Mouse (Mus musculus): ENCODE measurements around the gene Ddc. TPM values are rescaled to one million over a fixed set of nuclear protein-coding genes. Genes with fewer than 3 reads are reported as not detected.

Gene Ddc
- polyA plus RNA-seq, 1 experiment = 0.78 TPM

- Histone ChIP-seq H3K36me3 (ENCODE audit: control insufficient read depth, insufficient read depth, low read length) (no peaks in the 10 kb centered on the region), H3K27ac (ENCODE audit: control insufficient read depth, insufficient read depth, low read length) (no peak overlapping the region), H3K4me1 (replicated peaks; ENCODE audit: control insufficient read depth, insufficient read depth, low read length) (peaks cover 8% of the 10 kb centered on the region), H3K4me3 (ENCODE audit: control insufficient read depth, insufficient read depth, low read length) (no peak overlapping the region), H3K27me3 (ENCODE audit: control insufficient read depth, insufficient read depth, low read length) (no peaks in the 10 kb centered on the region)
- no peak for DNase-seq
- 92% methylated on average over 6 of the region's 6 CpGs for WGBS
- no peak for TF ChIP-seq POLR2A (IDR thresholded peaks at IDR 0.05; ENCODE audit: control insufficient read depth, extremely low read depth, insufficient read depth, low read length, poor library complexity)
- TF ChIP-seq CTCF (IDR thresholded peaks at IDR 0.05; ENCODE audit: borderline replicate concordance, control insufficient read depth, extremely low read depth, insufficient read depth, low read length, poor library complexity) = no peak
These were observed 62.6 kb downstream of the Ddc start for GRCm38 (mm10) chr11:11835361-11835760.

GRCm38 (mm10) chr11:11833100-11833499 is 64.8 kb downstream of the Ddc start:
- WGBS = 66% methylated on average over 8 of the region's 8 CpGs
- no peak overlapping the region for H3K27ac ChIP-seq (ENCODE audit: control insufficient read depth, insufficient read depth, low read length)

GRCm38 (mm10) chr11:11832755-11833084 is 65.2 kb downstream of the Ddc start:
- no peak for DNase-seq
- no peaks in the 10 kb centered on the region for H3K27me3 ChIP-seq (ENCODE audit: control insufficient read depth, insufficient read depth, low read length)
- no peak for TF ChIP-seq CTCF (IDR thresholded peaks at IDR 0.05; ENCODE audit: borderline replicate concordance, control insufficient read depth, extremely low read depth, insufficient read depth, low read length, poor library complexity)
- TF ChIP-seq POLR2A (IDR thresholded peaks at IDR 0.05; ENCODE audit: control insufficient read depth, extremely low read depth, insufficient read depth, low read length, poor library complexity) = no peak
- H3K4me1 ChIP-seq (replicated peaks; ENCODE audit: control insufficient read depth, insufficient read depth, low read length) = peaks cover 11% of the 10 kb centered on the region
- no peaks in the 10 kb centered on the region for H3K36me3 ChIP-seq (ENCODE audit: control insufficient read depth, insufficient read depth, low read length)
- H3K4me3 ChIP-seq (ENCODE audit: control insufficient read depth, insufficient read depth, low read length) = no peak overlapping the region
- H3K27ac ChIP-seq (ENCODE audit: control insufficient read depth, insufficient read depth, low read length) = no peak overlapping the region
- 68% methylated on average over 6 of the region's 6 CpGs for WGBS

More at GRCm38 (mm10) chr11:11833100-11833499, 64.8 kb downstream of the Ddc start:
- H3K4me3 ChIP-seq (ENCODE audit: control insufficient read depth, insufficient read depth, low read length) = no peak overlapping the region
- no peak for TF ChIP-seq CTCF (IDR thresholded peaks at IDR 0.05; ENCODE audit: borderline replicate concordance, control insufficient read depth, extremely low read depth, insufficient read depth, low read length, poor library complexity)
- TF ChIP-seq POLR2A (IDR thresholded peaks at IDR 0.05; ENCODE audit: control insufficient read depth, extremely low read depth, insufficient read depth, low read length, poor library complexity) = no peak
- H3K36me3 ChIP-seq (ENCODE audit: control insufficient read depth, insufficient read depth, low read length) = no peaks in the 10 kb centered on the region
- no peak for DNase-seq
- H3K27me3 ChIP-seq (ENCODE audit: control insufficient read depth, insufficient read depth, low read length) = no peaks in the 10 kb centered on the region
- H3K4me1 ChIP-seq (replicated peaks; ENCODE audit: control insufficient read depth, insufficient read depth, low read length) = peaks cover 11% of the 10 kb centered on the region

GRCm38 (mm10) chr11:11831940-11832754 is 65.8 kb downstream of the Ddc start:
- Histone ChIP-seq H3K4me1 (replicated peaks; ENCODE audit: control insufficient read depth, insufficient read depth, low read length) (peaks cover 11% of the 10 kb centered on the region), H3K4me3 (ENCODE audit: control insufficient read depth, insufficient read depth, low read length) (no peak overlapping the region), H3K27ac (ENCODE audit: control insufficient read depth, insufficient read depth, low read length) (no peak overlapping the region), H3K36me3 (ENCODE audit: control insufficient read depth, insufficient read depth, low read length) (no peaks in the 10 kb centered on the region), H3K27me3 (ENCODE audit: control insufficient read depth, insufficient read depth, low read length) (no peaks in the 10 kb centered on the region)
- no peak for DNase-seq
- TF ChIP-seq POLR2A (IDR thresholded peaks at IDR 0.05; ENCODE audit: control insufficient read depth, extremely low read depth, insufficient read depth, low read length, poor library complexity) (no peak), CTCF (IDR thresholded peaks at IDR 0.05; ENCODE audit: borderline replicate concordance, control insufficient read depth, extremely low read depth, insufficient read depth, low read length, poor library complexity) (no peak)
- 66% methylated on average over 6 of the region's 6 CpGs for WGBS

- Histone ChIP-seq H3K27me3 (ENCODE audit: control insufficient read depth, insufficient read depth, low read length) (no peaks in the 10 kb centered on the region), H3K27ac (ENCODE audit: control insufficient read depth, insufficient read depth, low read length) (no peak overlapping the region), H3K36me3 (ENCODE audit: control insufficient read depth, insufficient read depth, low read length) (no peaks in the 10 kb centered on the region), H3K4me1 (replicated peaks; ENCODE audit: control insufficient read depth, insufficient read depth, low read length) (peaks cover 6% of the 10 kb centered on the region; the same call in 1 of the 2 replicates), H3K4me3 (ENCODE audit: control insufficient read depth, insufficient read depth, low read length) (no peak overlapping the region)
- 94% methylated on average over 6 of the region's 6 CpGs for WGBS
- TF ChIP-seq POLR2A (IDR thresholded peaks at IDR 0.05; ENCODE audit: control insufficient read depth, extremely low read depth, insufficient read depth, low read length, poor library complexity) = no peak
- TF ChIP-seq CTCF (IDR thresholded peaks at IDR 0.05; ENCODE audit: borderline replicate concordance, control insufficient read depth, extremely low read depth, insufficient read depth, low read length, poor library complexity) = no peak
- DNase-seq = no peak
These were observed 66.4 kb downstream of the Ddc start for GRCm38 (mm10) chr11:11831526-11831925.

GRCm38 (mm10) chr11:11830884-11831495 is 67.0 kb downstream of the Ddc start:
- peaks cover 4% of the 10 kb centered on the region; the same call in 1 of the 2 replicates for H3K4me1 ChIP-seq (replicated peaks; ENCODE audit: control insufficient read depth, insufficient read depth, low read length)
- H3K27me3 ChIP-seq (ENCODE audit: control insufficient read depth, insufficient read depth, low read length) = no peaks in the 10 kb centered on the region
- no peak overlapping the region for H3K27ac ChIP-seq (ENCODE audit: control insufficient read depth, insufficient read depth, low read length)
- no peak for TF ChIP-seq POLR2A (IDR thresholded peaks at IDR 0.05; ENCODE audit: control insufficient read depth, extremely low read depth, insufficient read depth, low read length, poor library complexity)
- no peak for TF ChIP-seq CTCF (IDR thresholded peaks at IDR 0.05; ENCODE audit: borderline replicate concordance, control insufficient read depth, extremely low read depth, insufficient read depth, low read length, poor library complexity)
- no peak overlapping the region for H3K4me3 ChIP-seq (ENCODE audit: control insufficient read depth, insufficient read depth, low read length)
- no peaks in the 10 kb centered on the region for H3K36me3 ChIP-seq (ENCODE audit: control insufficient read depth, insufficient read depth, low read length)
- no peak for DNase-seq
- whole genome bisulfite sequencing = 94% methylated on average over 12 of the region's 12 CpGs
